Mouse (Mus musculus) CD4-positive helper T cell, adult 2 months (primary cell): ENCODE results near the gene Itga6.

Experiments
- DNase-seq: peaks from one replicate; pipeline ENCODE4 v3.0.0-alpha.2; 2012; ENCODE audit warnings: low read depth, missing footprints, low spot score

Gene Itga6

DNA sequence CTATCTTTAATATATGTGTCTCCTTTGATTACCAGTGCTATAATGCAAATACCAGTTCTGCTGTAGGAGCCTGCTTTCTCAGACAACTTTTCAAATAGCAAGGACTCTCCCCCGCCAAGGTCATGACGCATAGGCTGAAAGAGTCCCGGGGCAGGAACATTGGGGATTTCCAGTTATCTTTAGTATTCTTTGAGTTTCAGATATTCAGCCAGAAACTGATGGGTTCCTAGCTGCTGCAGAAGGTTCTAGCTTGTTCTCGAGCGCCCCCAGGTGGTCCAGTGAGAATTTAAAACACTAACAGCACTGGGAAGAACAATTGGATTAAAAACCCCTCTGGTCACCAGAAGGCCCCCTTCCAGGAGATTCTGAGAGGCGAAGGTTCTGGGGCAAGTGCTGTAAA is 92.4 kb downstream of the Itga6 start:
- DNase-seq, result peak; percentile 62

- peak; percentile 40 for DNase-seq
Measured at GRCm38 (mm10) chr2:71843316-71843715, 97.9 kb downstream of the Itga6 start.

DNA sequence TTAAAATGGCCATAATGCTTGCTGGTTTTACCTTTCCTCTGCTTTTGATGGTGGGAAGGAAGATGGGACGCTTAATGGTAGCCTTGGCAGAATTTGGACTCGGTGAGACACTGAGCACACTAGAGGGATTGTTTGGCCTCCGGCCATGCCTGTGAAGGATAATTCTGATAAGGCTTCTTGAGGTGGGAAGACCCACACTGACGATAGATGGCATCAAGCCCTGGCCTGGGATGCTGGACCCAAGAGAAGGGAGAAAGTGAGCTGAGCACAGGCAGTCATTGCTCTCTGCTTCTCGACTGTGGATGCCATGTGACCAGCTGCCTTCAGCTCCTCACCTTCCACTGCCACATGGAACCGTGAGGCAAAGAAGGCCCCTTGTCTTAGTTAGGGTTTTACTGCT is 99.5 kb downstream of the Itga6 start:
- DNase-seq, result no peak

DNA sequence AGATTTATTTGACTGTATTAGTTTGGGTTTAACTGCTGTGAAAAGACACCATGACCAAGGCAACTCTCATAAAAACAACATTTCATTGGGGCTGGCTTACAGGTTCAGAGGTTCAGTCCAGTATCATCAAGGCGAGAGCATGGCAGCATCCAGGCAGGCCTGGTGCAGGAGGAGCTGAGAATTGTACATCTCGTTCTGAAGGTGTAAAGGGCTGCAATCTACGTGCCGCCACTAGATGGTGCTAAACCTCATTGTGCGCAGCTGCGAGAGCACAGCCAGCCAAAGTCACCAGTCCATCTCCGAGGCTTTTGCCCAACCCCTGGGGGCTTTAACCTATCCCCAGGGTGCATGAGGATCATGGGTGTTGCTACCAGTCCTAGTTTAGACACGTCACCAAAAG is 106.7 kb downstream of the Itga6 start:
- DNase-seq, result peak; percentile 52

- no peak for DNase-seq
Measured at GRCm38 (mm10) chr2:71855076-71855475, 109.7 kb downstream of the Itga6 start.

- DNase-seq, result peak; percentile 71
Measured at GRCm38 (mm10) chr2:71863531-71864173, 118.2 kb downstream of the Itga6 start.

DNA sequence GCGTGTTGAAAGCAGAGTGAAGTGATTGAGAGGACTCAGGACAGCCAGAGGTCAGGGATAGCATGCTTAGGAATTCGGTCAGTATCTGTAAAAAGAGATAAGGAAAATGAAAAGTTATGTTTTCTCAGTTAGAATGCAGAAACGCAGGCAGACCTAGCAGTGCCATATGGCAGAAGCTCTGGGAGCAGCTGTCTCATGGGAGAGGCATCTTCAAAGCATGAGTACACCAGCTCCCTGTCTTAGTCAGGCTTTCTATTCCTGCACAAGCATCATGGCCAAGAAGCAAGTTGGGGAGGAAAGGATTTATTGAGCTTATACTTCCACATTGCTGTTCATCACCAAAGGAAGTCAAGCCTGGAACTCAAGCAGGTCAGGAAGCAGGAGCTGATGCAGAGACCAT is 119.6 kb downstream of the Itga6 start:
- DNase-seq, result no peak

DNA sequence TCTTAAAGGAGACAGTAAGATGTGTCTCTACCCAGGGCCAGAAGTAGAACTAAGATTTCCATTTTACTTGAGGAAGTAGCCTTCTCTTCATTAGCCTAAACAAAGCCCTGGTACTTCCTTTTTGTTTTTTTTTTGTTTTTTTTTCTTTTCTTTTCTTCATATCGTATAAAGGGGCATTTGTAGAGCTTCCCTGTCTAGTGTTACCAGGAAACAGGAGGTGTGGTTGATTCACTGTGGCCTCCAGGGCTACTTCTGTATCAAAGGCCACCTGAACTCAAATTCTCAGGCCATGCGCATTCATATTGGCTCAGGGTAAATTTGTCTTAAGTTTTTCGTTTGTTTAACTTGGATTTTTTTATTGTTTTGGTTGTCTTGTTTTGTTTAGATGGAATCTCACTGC is 120.5 kb downstream of the Itga6 start:
- no peak for DNase-seq

GRCm38 (mm10) chr2:71866565-71866964 is 121.1 kb downstream of the Itga6 start:
- peak; percentile 83 for DNase-seq

DNA sequence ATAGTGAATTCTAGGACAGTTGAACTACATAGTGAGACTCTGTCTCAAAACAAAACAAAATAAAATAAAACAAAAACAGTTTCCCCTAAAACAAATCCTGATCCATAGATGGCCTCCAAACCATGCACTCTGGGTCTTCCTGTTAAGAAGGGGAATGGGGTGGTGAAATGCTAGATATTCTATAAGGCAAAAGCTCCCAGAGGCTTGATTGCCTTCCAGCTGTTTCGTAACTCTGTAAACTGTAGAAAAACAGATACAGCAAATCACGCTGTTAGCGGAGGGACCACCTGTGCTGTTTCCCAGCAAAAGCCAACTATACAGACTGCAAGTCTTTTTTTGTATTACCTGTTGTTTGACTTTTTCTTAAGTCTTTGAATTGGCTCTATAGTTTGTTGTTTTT is 121.6 kb downstream of the Itga6 start:
- DNase-seq, result no peak

DNA sequence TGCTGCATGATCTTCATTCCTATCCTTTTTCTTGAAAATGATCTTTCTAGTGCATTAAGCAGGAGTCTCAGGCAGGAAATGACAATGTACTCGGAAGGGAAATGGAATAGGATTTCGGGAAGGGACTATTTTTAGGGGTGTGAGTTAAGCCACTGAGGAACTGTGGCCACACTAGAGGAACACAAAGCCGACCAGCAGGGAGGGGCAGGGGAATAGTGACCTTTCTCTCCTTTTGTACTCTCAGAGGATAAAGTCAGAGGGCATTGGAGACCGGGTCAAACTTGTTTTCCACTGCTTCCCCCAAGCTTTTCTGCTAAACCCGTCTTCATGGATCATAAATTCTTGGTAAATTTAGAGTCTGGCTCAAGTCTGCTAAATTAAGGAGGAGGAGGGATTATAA is 122.1 kb downstream of the Itga6 start:
- DNase-seq, result no peak

DNA sequence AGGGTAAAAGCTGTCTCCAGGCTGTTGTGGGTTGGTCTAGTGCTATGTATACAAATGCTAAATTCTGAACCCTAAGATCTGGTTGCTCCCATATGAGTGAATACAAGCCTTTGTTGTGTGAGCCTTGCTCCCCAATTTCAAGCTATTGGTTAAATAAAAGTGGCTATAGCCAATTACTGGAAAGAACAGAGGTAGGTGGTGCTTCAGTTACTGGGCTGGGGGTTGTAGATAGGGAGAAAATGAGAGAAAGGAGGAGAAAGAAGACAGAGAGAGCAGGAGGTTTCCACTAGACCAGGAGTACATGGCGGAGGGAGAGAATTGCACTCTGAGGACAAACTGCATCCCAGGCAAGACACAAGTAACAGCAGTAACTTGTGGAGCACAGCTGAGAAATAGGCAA is 122.8 kb downstream of the Itga6 start:
- DNase-seq, result no peak

- no peak for DNase-seq
Measured at GRCm38 (mm10) chr2:71872141-71872540, 126.7 kb downstream of the Itga6 start.

DNA sequence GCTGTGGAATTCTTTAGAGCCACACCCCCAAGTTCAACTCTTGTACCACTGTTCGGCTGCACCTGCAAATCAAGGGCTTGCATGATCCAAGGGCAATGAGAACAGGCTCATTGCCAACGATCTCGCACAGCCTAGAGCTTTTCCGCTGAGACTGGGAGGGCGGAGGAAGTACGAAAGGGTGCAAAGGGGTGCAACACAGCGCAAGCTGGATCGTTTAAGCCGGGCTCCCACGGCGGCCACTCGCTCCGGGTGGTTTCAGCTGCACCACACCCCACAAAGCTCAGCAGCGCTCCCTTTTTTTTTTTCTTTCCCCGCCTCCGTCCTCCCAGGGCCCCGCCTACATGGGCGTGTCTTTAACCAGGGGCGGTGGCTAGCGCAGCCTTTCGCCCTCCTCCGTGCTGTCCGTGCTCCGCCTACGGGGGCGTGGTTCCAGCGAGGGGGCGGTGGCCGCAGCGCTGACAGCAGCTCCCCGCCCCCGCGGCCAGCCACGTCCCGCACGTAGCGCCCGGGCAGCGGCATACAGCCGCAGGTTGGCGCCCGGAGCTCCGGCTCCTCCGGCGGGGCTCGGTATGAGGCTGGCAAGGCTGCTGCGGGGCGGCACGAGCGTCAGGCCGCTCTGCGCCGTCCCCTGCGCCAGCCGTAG is 127.5 kb downstream of the Itga6 start, which contains the start of gene Pdk1:
TSS of gene Pdk1 (plus strand) at position 424 of the 643 bp plus-strand sequence.
- peak; percentile 98 for DNase-seq

DNA sequence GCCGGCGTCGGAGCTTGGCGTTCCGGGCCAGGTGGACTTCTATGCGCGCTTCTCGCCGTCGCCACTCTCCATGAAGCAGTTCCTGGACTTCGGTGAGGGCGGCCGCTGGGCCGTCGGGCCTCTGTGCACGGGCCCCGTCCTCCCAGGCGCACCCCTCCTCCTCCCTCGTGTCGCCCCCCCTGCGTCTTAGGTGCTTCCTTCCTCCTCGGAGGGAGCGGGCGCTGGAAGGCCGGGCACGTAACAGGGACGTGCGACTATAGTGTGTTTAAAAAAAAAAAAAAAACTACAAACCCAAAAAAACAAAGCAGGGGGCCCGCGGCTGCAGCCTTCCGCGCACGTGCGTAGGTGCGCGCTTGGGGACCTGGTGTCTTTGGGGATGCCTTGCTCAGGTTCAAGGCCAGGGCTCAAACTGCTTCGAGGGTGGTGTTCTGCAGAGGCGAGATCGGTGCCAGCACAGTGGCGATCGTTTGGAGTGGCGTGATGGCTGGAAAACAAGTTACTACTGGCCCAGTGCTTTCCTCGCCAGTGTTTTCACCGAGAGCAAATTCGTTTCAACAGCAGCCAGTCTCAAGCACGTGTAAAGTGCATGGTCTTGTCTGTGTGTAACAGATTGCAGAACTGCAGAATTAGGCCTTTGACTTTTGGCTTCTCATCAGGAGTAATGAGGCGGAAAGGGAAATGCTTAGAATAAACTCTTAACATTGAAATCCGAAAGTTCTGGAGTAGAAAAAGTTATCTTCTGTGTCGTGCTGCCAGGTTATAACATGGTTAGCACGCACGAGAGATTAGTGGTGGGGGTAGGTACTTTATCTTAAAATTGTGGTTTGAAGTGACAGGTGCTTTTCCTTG is 128.3 kb downstream of the Itga6 start:
- peak; percentile 80 for DNase-seq

DNA sequence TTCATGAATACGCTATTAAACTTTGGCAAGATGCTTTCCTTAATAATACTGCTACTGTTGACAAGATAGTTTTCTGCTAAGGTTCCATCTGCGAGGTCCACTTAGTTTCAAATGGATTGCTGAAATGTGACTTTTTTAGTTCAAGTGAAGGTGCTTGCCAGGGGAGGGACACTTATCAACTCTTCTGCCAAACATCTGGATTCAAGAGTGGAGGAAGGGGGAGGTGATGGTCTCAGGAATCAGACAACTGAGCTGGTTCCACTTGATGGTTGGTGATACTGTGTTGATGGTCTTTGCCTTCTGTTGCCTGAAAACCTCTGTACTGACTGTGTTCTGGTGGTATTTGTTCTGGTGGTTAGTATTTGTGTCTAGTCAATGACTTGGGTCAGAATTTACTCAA is 129.0 kb downstream of the Itga6 start:
- no peak for DNase-seq

DNA sequence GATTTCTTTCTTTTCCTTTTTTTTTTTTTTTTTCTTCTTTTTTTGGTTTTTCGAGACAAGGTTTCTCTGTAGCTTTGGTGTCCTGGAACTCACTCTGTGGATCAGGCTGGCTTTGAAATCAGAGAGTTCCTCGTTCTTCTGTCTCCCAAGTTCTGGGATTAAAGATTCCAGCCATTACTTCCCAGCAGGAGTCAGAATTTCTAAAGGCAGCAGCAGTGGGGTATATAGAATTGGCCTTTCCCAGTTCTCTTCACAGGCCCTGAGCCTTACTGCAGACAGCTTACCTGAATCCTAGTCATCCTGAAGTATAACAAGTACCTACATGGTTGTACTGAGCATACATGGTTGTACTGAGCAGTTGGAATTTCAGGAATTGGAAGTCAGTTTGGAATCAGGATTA is 129.4 kb downstream of the Itga6 start:
- no peak for DNase-seq

GRCm38 (mm10) chr2:71877865-71878264 is 132.4 kb downstream of the Itga6 start:
- DNase-seq, result no peak

DNA sequence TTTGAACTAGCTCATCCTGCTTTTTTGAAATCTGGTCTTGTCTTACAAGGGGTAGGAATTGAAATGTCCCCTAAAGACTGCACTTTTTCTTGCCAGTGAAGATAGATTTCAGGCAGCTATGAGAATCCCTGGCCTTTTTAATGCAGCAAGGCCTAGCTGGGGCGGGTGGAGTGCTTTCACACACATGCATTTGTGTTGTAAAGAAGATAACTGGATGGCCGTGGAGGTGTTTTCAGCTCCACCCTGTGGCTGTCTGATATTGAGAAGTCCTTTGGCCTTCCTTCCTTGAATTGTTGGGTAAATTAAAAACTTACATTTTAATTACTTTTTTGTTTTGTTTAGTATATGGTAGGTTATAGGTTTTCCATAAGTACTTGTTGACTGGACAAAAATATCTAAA is 133.0 kb downstream of the Itga6 start:
- no peak for DNase-seq

DNA sequence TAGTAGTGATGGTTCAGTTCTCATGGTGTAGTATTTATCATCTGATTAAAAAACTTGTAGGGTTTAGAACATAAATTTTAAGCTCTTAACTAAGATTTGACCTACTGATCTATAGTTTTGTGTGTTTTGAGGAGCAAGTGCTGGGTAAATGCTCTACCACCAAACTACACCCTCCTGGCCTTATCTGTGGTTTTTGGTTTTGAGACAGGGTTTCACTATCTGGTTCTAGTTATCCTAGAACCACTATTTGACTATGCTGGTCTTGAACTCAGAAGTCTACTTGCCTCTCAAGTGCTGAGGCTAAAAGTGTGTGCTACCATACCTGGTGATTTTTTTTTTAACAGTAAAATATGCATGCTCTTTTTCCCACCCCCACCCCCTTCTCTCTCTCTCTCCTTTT is 133.5 kb downstream of the Itga6 start:
- DNase-seq, result no peak

GRCm38 (mm10) chr2:71882914-71883651 is 137.7 kb downstream of the Itga6 start:
- DNase-seq, result no peak

DNA sequence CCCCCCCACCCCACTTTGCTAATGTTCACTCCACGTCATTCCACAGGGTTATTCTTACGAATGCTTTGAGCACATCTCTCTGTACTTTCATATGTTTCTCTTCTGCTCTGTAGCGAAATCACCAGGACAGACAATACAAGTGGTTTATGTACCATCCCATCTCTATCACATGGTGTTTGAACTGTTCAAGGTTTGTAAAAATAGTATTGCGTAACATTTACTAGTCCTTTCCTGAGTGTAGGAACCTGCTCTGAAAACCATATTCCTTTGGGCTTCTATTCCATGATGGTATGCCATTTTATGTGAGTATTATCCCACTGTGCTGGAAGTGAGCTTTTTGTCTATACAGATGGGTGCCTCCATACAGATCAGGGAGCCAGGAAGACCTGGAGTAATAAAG is 141.9 kb downstream of the Itga6 start:
- no peak for DNase-seq
